Mouse (Mus musculus): ENCODE measurements around the gene Tcte2.

- no peak for TF ChIP-seq CTCF (IDR thresholded peaks at IDR 0.05; ENCODE audit: borderline replicate concordance, control insufficient read depth, extremely low read depth, insufficient read depth, low read length, poor library complexity)
- TF ChIP-seq POLR2A (IDR thresholded peaks at IDR 0.05; ENCODE audit: control insufficient read depth, extremely low read depth, insufficient read depth, low read length, poor library complexity): no peak
Observed at GRCm38 (mm10) chr17:13725004-13725550, 36.5 kb downstream of the Tcte2 start.
